Mouse (Mus musculus): ENCODE results near the gene Tmem63c. TPM values are rescaled to one million over a fixed set of nuclear protein-coding genes. Genes with fewer than 3 reads are reported as not detected.

Tmem63c gene
- polyA plus RNA-seq, 1 experiment from 2014 or later: 0.92 TPM

- Histone ChIP-seq H3K4me3 (ENCODE audit: low read length) (no peak overlapping the region), H3K36me3 (ENCODE audit: control insufficient read depth, insufficient read depth, low read length) (no peaks in the 10 kb centered on the region), H3K27ac (ENCODE audit: low read length) (no peak overlapping the region), H3K4me2 (ENCODE audit: low read depth, low read length) (no peak overlapping the region), H3K9me3 (ENCODE audit: control insufficient read depth, low read length) (no peaks in the 10 kb centered on the region), H3K4me1 (ENCODE audit: control insufficient read depth, insufficient read depth, low read length) (no peaks in the 10 kb centered on the region), H3K9ac (ENCODE audit: low read depth, low read length) (no peak overlapping the region), H3K27me3 (replicated peaks; ENCODE audit: control insufficient read depth, insufficient read depth, low read length) (no peaks in the 10 kb centered on the region)
- 84% methylated on average over 5 of the region's 5 CpGs for WGBS
- no peak for ATAC-seq
Observed at GRCm38 (mm10) chr12:87066429-87066828, 45.3 kb downstream of the Tmem63c start.

GRCm38 (mm10) chr12:87070520-87070919, 49.4 kb downstream of the Tmem63c start:
- Histone ChIP-seq H3K9me3 (ENCODE audit: control insufficient read depth, low read length) (no peaks in the 10 kb centered on the region), H3K27ac (ENCODE audit: low read length) (no peak overlapping the region), H3K9ac (ENCODE audit: low read depth, low read length) (no peak overlapping the region), H3K27me3 (replicated peaks; ENCODE audit: control insufficient read depth, insufficient read depth, low read length) (no peaks in the 10 kb centered on the region), H3K4me3 (ENCODE audit: low read length) (no peak overlapping the region), H3K4me1 (ENCODE audit: control insufficient read depth, insufficient read depth, low read length) (no peaks in the 10 kb centered on the region), H3K36me3 (ENCODE audit: control insufficient read depth, insufficient read depth, low read length) (no peaks in the 10 kb centered on the region), H3K4me2 (ENCODE audit: low read depth, low read length) (no peak overlapping the region)
- WGBS: 67% methylated on average over 5 of the region's 5 CpGs
- ATAC-seq: no peak

GRCm38 (mm10) chr12:87076610-87077009, 55.5 kb downstream of the Tmem63c start:
- Histone ChIP-seq H3K36me3 (ENCODE audit: control insufficient read depth, insufficient read depth, low read length) (no peaks in the 10 kb centered on the region), H3K9me3 (ENCODE audit: control insufficient read depth, low read length) (no peaks in the 10 kb centered on the region), H3K4me3 (ENCODE audit: low read length) (no peak overlapping the region), H3K9ac (ENCODE audit: low read depth, low read length) (no peak overlapping the region), H3K4me1 (ENCODE audit: control insufficient read depth, insufficient read depth, low read length) (no peaks in the 10 kb centered on the region), H3K4me2 (ENCODE audit: low read depth, low read length) (no peak overlapping the region), H3K27ac (ENCODE audit: low read length) (no peak overlapping the region), H3K27me3 (replicated peaks; ENCODE audit: control insufficient read depth, insufficient read depth, low read length) (no peaks in the 10 kb centered on the region)
- ATAC-seq: no peak
- 93% methylated on average over 2 of the region's 2 CpGs for WGBS

GRCm38 (mm10) chr12:87082797-87083196, 61.7 kb downstream of the Tmem63c start:
- H3K4me3 ChIP-seq (ENCODE audit: low read length): no peak overlapping the region
- 86% methylated on average over 8 of the region's 8 CpGs for WGBS
- no peaks in the 10 kb centered on the region for H3K4me1 ChIP-seq (ENCODE audit: control insufficient read depth, insufficient read depth, low read length)
- H3K4me2 ChIP-seq (ENCODE audit: low read depth, low read length): no peak overlapping the region
- no peaks in the 10 kb centered on the region for H3K9me3 ChIP-seq (ENCODE audit: control insufficient read depth, low read length)
- no peak overlapping the region for H3K27ac ChIP-seq (ENCODE audit: low read length)
- no peaks in the 10 kb centered on the region for H3K36me3 ChIP-seq (ENCODE audit: control insufficient read depth, insufficient read depth, low read length)
- no peak overlapping the region for H3K9ac ChIP-seq (ENCODE audit: low read depth, low read length)
- ATAC-seq: no peak
- no peaks in the 10 kb centered on the region for H3K27me3 ChIP-seq (replicated peaks; ENCODE audit: control insufficient read depth, insufficient read depth, low read length)

- Histone ChIP-seq H3K4me1 (ENCODE audit: control insufficient read depth, insufficient read depth, low read length) (peaks cover 17% of the 10 kb centered on the region), H3K4me3 (ENCODE audit: low read length) (no peak overlapping the region), H3K9me3 (ENCODE audit: control insufficient read depth, low read length) (no peaks in the 10 kb centered on the region), H3K4me2 (ENCODE audit: low read depth, low read length) (no peak overlapping the region), H3K27me3 (replicated peaks; ENCODE audit: control insufficient read depth, insufficient read depth, low read length) (no peaks in the 10 kb centered on the region), H3K36me3 (ENCODE audit: control insufficient read depth, insufficient read depth, low read length) (no peaks in the 10 kb centered on the region), H3K27ac (ENCODE audit: low read length) (no peak overlapping the region), H3K9ac (ENCODE audit: low read depth, low read length) (no peak overlapping the region)
- WGBS: 68% methylated on average over 7 of the region's 7 CpGs
- no peak for ATAC-seq
Observed at GRCm38 (mm10) chr12:87087236-87087635, 66.1 kb downstream of the Tmem63c start.

GRCm38 (mm10) chr12:87088331-87088730, 67.2 kb downstream of the Tmem63c start:
- H3K36me3 ChIP-seq (ENCODE audit: control insufficient read depth, insufficient read depth, low read length): no peaks in the 10 kb centered on the region
- no peak overlapping the region for H3K4me3 ChIP-seq (ENCODE audit: low read length)
- H3K27ac ChIP-seq (ENCODE audit: low read length): no peak overlapping the region
- H3K9me3 ChIP-seq (ENCODE audit: control insufficient read depth, low read length): no peaks in the 10 kb centered on the region
- H3K9ac ChIP-seq (ENCODE audit: low read depth, low read length): no peak overlapping the region
- no peak overlapping the region for H3K4me2 ChIP-seq (ENCODE audit: low read depth, low read length)
- peaks cover 17% of the 10 kb centered on the region for H3K4me1 ChIP-seq (ENCODE audit: control insufficient read depth, insufficient read depth, low read length)
- WGBS: 38% methylated on average over 4 of the region's 4 CpGs
- no peaks in the 10 kb centered on the region for H3K27me3 ChIP-seq (replicated peaks; ENCODE audit: control insufficient read depth, insufficient read depth, low read length)
- ATAC-seq: no peak

- WGBS: 75% methylated on average over 4 of the region's 4 CpGs
- no peak overlapping the region for H3K9ac ChIP-seq (ENCODE audit: low read depth, low read length)
- H3K27ac ChIP-seq (ENCODE audit: low read length): peak overlapping the region; percentile 43
- peak; percentile 41 for ATAC-seq
- no peak overlapping the region for H3K4me2 ChIP-seq (ENCODE audit: low read depth, low read length)
- H3K4me1 ChIP-seq (ENCODE audit: control insufficient read depth, insufficient read depth, low read length): peaks cover 17% of the 10 kb centered on the region
- no peak overlapping the region for H3K4me3 ChIP-seq (ENCODE audit: low read length)
- no peaks in the 10 kb centered on the region for H3K36me3 ChIP-seq (ENCODE audit: control insufficient read depth, insufficient read depth, low read length)
- no peaks in the 10 kb centered on the region for H3K27me3 ChIP-seq (replicated peaks; ENCODE audit: control insufficient read depth, insufficient read depth, low read length)
- no peaks in the 10 kb centered on the region for H3K9me3 ChIP-seq (ENCODE audit: control insufficient read depth, low read length)
Observed at GRCm38 (mm10) chr12:87089255-87089654, 68.1 kb downstream of the Tmem63c start.

- Histone ChIP-seq H3K4me3 (ENCODE audit: low read length) (no peak overlapping the region), H3K4me1 (ENCODE audit: control insufficient read depth, insufficient read depth, low read length) (peaks cover 17% of the 10 kb centered on the region), H3K4me2 (ENCODE audit: low read depth, low read length) (no peak overlapping the region), H3K9ac (ENCODE audit: low read depth, low read length) (no peak overlapping the region), H3K36me3 (ENCODE audit: control insufficient read depth, insufficient read depth, low read length) (no peaks in the 10 kb centered on the region), H3K9me3 (ENCODE audit: control insufficient read depth, low read length) (no peaks in the 10 kb centered on the region), H3K27me3 (replicated peaks; ENCODE audit: control insufficient read depth, insufficient read depth, low read length) (no peaks in the 10 kb centered on the region), H3K27ac (ENCODE audit: low read length) (peak overlapping the region; percentile 43)
- ATAC-seq: peak; percentile 93
- 57% methylated on average over 2 of the region's 2 CpGs for WGBS
Observed at GRCm38 (mm10) chr12:87089701-87090100, 68.6 kb downstream of the Tmem63c start.

GRCm38 (mm10) chr12:87091916-87092315, 70.8 kb downstream of the Tmem63c start:
- H3K36me3 ChIP-seq (ENCODE audit: control insufficient read depth, insufficient read depth, low read length): no peaks in the 10 kb centered on the region
- H3K4me1 ChIP-seq (ENCODE audit: control insufficient read depth, insufficient read depth, low read length): peaks cover 17% of the 10 kb centered on the region
- H3K9ac ChIP-seq (ENCODE audit: low read depth, low read length): no peak overlapping the region
- no peak overlapping the region for H3K27ac ChIP-seq (ENCODE audit: low read length)
- no peak overlapping the region for H3K4me2 ChIP-seq (ENCODE audit: low read depth, low read length)
- WGBS: 89% methylated on average over 2 of the region's 2 CpGs
- H3K9me3 ChIP-seq (ENCODE audit: control insufficient read depth, low read length): no peaks in the 10 kb centered on the region
- ATAC-seq: no peak
- no peaks in the 10 kb centered on the region; the same call in 1 of the 2 replicates for H3K27me3 ChIP-seq (replicated peaks; ENCODE audit: control insufficient read depth, insufficient read depth, low read length)
- no peak overlapping the region for H3K4me3 ChIP-seq (ENCODE audit: low read length)

- Histone ChIP-seq H3K27ac (ENCODE audit: low read length) (no peak overlapping the region), H3K9me3 (ENCODE audit: control insufficient read depth, low read length) (no peaks in the 10 kb centered on the region), H3K36me3 (ENCODE audit: control insufficient read depth, insufficient read depth, low read length) (no peaks in the 10 kb centered on the region), H3K4me3 (ENCODE audit: low read length) (no peak overlapping the region), H3K9ac (ENCODE audit: low read depth, low read length) (no peak overlapping the region), H3K27me3 (replicated peaks; ENCODE audit: control insufficient read depth, insufficient read depth, low read length) (no peaks in the 10 kb centered on the region; the same call in 1 of the 2 replicates), H3K4me2 (ENCODE audit: low read depth, low read length) (no peak overlapping the region), H3K4me1 (ENCODE audit: control insufficient read depth, insufficient read depth, low read length) (peaks cover 17% of the 10 kb centered on the region)
- no peak for ATAC-seq
- 68% methylated on average over 4 of the region's 4 CpGs for WGBS
Observed at GRCm38 (mm10) chr12:87093249-87093648, 72.1 kb downstream of the Tmem63c start.

Data from intestine, embryonic 16.5 days (tissue).